Mouse (Mus musculus) cerebellum, adult 9-11 months (tissue): ENCODE results near the gene Adgrd1.
"Not testable (repeated sequence)": the region's sequence is repeated elsewhere in the genome, so short reads cannot be mapped to it uniquely, and the experiment has no call there.

ENCODE experiments used
- DNase-seq: peaks from one replicate; pipeline ENCODE4 v3.0.0; 2022

Gene Adgrd1

GRCm38 (mm10) chr5:129094236-129094635, 2.3 kb upstream of the Adgrd1 start:
- DNase-seq: no peak

GRCm38 (mm10) chr5:129104043-129104442, 7.5 kb downstream of the Adgrd1 start:
- no peak for DNase-seq

- DNase-seq: no peak
Observed at GRCm38 (mm10) chr5:129111729-129112128, 15.2 kb downstream of the Adgrd1 start.

DNA sequence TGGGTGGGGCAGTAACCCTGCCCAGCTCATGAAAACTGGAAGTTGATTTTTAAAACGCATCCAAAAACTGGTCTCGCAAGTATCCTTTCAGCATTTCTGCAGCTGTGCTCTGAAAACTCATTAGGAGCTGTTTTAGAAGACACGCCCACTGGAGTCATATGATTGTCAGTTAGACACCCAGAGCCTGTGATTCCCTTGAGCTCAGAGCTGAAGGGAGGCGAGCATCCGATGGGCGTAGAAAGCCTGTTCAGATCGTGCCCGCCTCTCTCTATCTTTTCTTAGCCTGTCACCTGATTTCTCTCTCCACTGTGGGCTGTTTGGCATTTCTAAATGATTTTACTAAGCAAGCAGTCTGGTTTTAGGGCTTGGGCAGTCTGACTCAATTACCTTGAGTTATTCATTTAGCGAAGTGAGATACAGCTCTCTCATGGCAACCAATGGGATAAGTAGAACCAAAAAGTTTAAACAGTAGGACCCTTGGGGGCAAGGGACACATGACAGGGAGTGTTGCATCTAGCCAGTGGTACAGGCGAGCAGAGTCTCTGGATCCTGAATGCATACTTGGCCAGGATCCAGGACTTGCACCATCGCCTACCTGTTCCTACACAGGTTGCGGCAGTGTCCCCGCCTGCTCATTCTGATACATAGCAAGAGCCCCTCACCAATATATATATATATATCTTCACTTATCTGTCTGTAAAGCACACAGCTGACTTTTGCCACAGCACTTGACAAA, 17.4 kb downstream of the Adgrd1 start:
- DNase-seq: no peak

- DNase-seq: no peak
Observed at GRCm38 (mm10) chr5:129116299-129116698, 19.7 kb downstream of the Adgrd1 start.

- DNase-seq: no peak
Observed at GRCm38 (mm10) chr5:129117593-129118113, 21.1 kb downstream of the Adgrd1 start.

DNA sequence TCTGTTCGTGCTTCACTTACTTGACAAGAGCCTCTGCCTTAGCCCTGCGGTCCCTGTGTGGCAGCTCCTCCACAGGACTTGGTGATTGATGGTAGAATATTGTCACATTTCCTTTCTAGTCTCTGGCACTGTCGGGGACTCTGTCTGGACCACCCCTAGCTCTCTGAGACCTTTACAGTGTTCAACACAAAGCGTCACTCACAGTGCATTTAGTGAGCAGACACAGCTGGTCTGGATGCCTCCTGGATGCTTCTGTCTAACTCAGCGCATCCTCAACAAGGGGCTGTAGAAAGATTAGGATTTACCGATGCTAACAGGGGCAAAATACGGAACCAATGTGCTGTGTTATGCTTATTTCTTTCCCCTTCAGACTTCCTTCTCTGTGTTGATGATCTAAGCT, 22.0 kb downstream of the Adgrd1 start:
- no peak for DNase-seq

GRCm38 (mm10) chr5:129119146-129119545, 22.6 kb downstream of the Adgrd1 start:
- no peak for DNase-seq

DNA sequence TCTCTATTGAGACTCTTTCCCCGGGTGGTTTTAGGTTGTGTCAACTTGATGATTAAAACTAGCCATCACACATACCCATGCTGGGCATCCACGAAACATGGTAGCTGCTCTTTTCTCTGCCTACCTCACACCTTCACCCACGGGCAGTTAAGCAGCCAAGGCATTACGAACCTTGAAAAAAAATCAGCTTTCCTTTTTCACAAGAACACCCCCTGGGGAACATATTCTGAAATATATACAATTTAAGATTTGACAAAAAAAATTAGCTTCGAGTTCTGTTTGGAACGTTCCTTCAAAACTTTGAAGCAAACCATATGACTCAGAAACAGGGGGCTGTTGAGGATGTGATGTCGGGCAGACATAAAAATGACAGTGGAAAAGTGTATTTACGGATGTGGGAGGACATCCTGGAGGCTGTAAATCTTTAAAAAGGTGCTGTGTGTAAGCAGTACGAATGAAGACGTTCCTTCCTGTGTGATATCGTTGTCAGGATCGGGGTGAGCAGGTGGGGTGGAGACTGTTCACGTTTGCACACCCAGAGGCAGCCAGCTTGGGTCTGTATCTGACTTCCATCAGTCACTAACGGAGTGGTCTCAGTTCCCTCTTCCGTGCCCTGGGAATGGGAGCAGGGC, 25.2 kb downstream of the Adgrd1 start:
- DNase-seq: no peak

DNA sequence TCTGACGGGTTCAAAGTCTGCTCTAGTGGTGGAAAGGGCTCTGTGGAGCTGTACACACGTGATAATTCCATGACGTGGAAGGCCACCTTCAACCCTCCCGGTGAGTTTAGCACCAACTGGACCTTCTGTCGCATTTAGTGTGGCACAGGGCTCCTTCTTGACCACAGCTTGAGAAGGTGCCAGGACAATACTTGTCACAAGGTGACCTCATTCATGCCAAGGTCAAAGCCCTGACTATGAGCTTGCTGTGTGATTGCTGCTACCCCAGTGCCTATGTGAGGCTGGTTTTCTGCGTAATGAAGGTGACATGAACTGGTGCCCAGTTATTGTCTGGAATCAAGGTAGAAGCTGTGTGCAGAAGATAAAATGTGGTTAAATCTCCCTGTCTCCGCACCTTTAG, 25.9 kb downstream of the Adgrd1 start:
- DNase-seq: no peak

DNA sequence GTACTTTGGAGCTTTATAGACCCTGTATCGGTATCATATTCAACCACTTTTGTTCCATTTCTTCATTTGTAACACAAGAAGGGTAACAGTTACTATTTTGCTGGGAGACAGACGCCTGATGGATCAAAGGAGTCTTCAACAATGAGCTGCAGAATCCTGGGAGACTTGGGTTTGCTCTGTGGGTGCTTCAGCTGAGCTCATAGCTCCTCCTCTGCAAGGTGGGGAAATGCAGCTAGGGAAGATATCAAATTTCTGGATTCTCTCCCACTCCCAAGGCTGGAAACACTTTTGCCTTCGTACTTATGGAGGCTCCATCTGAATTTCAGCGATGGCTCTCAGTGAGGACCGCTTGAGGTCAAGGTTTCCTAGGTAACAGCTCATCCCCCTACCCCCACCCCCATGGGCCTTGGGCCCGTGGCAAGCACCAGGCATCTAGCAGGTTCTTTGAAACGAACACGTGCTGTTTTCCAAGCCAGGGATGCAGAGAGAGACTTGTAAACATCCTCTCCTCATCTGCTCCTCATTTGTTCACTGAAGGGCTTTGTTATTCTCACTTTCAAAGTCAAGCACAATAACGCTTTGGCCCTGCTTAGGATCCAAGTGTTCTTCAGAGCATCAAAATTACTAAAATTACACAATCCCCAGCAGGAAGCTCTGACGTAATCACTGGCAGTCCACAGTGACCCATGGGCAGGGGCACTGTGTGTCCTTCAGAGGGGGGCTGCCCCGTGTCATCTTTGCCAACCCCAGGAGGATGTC, 27.7 kb downstream of the Adgrd1 start:
- no peak for DNase-seq

- DNase-seq: not testable (repeated sequence)
Observed at GRCm38 (mm10) chr5:129128310-129128709, 31.8 kb downstream of the Adgrd1 start.

DNA sequence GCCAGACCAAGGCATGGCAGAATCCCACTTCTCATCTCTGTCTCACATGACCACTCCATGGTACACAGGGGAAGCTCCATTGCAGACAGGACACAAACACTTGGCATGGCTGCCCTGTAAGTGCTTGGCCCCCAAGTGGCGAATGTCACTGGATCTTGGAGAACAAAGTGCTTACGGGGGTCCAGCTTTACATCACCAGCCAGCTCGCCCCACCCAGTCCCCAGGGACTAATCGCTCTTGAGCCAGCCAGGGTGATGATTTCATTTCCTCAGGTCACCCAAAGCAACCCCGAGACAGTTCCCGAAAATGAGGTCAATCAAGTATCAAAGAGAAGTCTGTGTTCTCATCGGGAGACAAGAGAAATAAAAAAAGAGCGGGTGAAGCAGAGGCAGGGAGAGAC, 33.8 kb downstream of the Adgrd1 start:
- DNase-seq: no peak

DNA sequence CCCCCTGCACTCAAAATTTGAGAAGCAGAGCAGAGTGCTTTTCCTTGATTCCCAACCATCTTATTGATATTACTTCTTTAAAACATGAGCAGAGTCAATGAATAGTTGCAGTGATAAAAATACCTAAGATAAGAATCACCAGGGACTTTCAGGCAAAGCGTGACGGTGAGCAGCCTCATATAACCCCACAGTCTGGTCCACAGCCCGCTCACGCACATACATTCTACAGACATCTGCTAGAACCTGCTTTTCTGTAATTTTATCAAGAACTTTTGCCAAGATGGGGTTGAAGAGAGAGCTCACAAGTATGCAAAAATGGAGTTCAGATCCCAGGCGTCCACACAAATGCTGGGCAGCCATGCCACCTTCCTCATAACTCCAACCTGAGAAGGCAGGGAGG, 40.9 kb downstream of the Adgrd1 start:
- no peak for DNase-seq

- DNase-seq: peak; percentile 3
Observed at GRCm38 (mm10) chr5:129138576-129138975, 42.0 kb downstream of the Adgrd1 start.

DNA sequence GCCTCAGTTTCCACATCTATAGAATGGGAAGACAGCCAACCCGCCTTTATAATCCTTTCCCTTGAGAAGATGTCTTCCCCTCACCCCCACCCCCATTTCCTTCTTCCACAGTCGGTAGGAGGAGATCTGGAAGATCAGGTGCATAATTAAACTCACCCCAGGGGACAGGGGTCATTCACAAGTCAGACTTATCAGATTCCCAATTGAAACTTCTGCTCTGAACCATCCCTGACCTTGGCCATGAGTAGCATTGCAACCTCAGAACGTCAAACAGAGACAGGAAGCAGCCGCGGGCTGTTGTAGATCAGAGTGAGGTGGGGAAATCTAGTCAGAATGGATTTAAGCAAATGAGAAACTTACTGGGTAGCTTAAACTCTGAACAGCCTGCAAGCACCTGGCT, 46.3 kb downstream of the Adgrd1 start:
- no peak for DNase-seq

GRCm38 (mm10) chr5:129145307-129145935, 48.9 kb downstream of the Adgrd1 start:
- no peak for DNase-seq

- DNase-seq: no peak
Observed at GRCm38 (mm10) chr5:129146892-129147509, 50.5 kb downstream of the Adgrd1 start.

- no peak for DNase-seq
Observed at GRCm38 (mm10) chr5:129148485-129148884, 51.9 kb downstream of the Adgrd1 start.

- no peak for DNase-seq
Observed at GRCm38 (mm10) chr5:129155023-129155901, 58.7 kb downstream of the Adgrd1 start.

- no peak for DNase-seq
Observed at GRCm38 (mm10) chr5:129155902-129156311, 59.4 kb downstream of the Adgrd1 start.
